Mouse (Mus musculus) kidney, adult 2 months (tissue): ENCODE data around the gene Srp9. TPM values are rescaled to one million over a fixed set of nuclear protein-coding genes. Genes with fewer than 3 reads are reported as not detected.

ENCODE experiments used
- DNase-seq: peaks from one replicate; pipeline ENCODE4 v3.0.0; 2021
- H3K27ac ChIP-seq: fragments of 200-500 bp; 2 replicates; pipeline ENCODE4 v1.5.1; 2012; ENCODE audit warnings: low read depth, low read length, control low read depth, inconsistent platforms; ENCODE audit not compliant: insufficient read depth
- H3K27me3 ChIP-seq: fragments of 200-500 bp; replicated peaks from 2 replicates; pipeline ENCODE4 v1.6.1; 2012; ENCODE audit warnings: mild to moderate bottlenecking, moderate library complexity, low read length, inconsistent platforms; ENCODE audit not compliant: control insufficient read depth, insufficient read depth
- H3K36me3 ChIP-seq: fragments of 200-500 bp; 2 replicates; pipeline ENCODE4 v1.6.1; 2012; ENCODE audit warnings: mild to moderate bottlenecking, moderate library complexity, low read length, inconsistent platforms; ENCODE audit not compliant: control insufficient read depth, insufficient read depth
- H3K4me1 ChIP-seq: fragments of 200-500 bp; 2 replicates; pipeline ENCODE4 v1.6.1; 2011; ENCODE audit warnings: low read length; ENCODE audit not compliant: control insufficient read depth, insufficient read depth
- H3K4me3 ChIP-seq: fragments of 200-500 bp; 2 replicates; pipeline ENCODE4 v1.5.1; 2011; ENCODE audit warnings: mild to moderate bottlenecking, low read depth, low read length, control low read depth; ENCODE audit not compliant: insufficient read depth
- CTCF ChIP-seq: fragments of 200-500 bp; conservative IDR thresholded peaks from 2 replicates; pipeline ENCODE4 v1.5.1; 2011; ENCODE audit warnings: low read depth, mild to moderate bottlenecking, control low read depth, low read length, moderate library complexity, mixed read lengths; ENCODE audit not compliant: insufficient read depth, insufficient read length
- POLR2A ChIP-seq: fragments of 200-500 bp; IDR thresholded peaks from one replicate; pipeline ENCODE4 v1.6.1; 2011; ENCODE audit warnings: low read depth, low read length, control low read depth
- WGBS: fragments of 180-500 bp; shearing (Covaris S2); methylation state at CpG from one replicate; pipeline ENCODE4 v1.1.7; 2018; 5-methylcytosine and 5-hydroxymethylcytosine counted together
- polyA plus RNA-seq: library from polyadenylated mRNA; depleted of rRNA; stranded (reverse); fragments of >200 nt; gene quantifications from 2 replicates; pipeline ENCODE4 v1.2.3, GENCODE M21; 2012

The Srp9 gene
- polyA plus RNA-seq, 1 experiment, result 52.8 TPM

GRCm38 (mm10) chr1:182089600-182090297 lies 34.8 kb upstream of the Srp9 start:
- no peak for TF ChIP-seq POLR2A
- TF ChIP-seq CTCF, result no peak
- Histone ChIP-seq H3K4me1 (peaks cover 12% of the 10 kb centered on the region), H3K27me3 (no peaks in the 10 kb centered on the region), H3K36me3 (no peaks in the 10 kb centered on the region), H3K27ac (no peak overlapping the region), H3K4me3 (no peak overlapping the region)
- no peak for DNase-seq
- 63% methylated on average over 15 of the region's 15 CpGs for WGBS

- 66% methylated on average over 5 of the region's 5 CpGs for WGBS
- no peaks in the 10 kb centered on the region for H3K27me3 ChIP-seq
- TF ChIP-seq CTCF (no peak), POLR2A (no peak)
- no peak overlapping the region for H3K27ac ChIP-seq
- no peak overlapping the region for H3K4me3 ChIP-seq
- DNase-seq, result no peak
- H3K36me3 ChIP-seq, result no peaks in the 10 kb centered on the region
- peaks cover 12% of the 10 kb centered on the region for H3K4me1 ChIP-seq
Observed at GRCm38 (mm10) chr1:182090298-182090677, 34.2 kb upstream of the Srp9 start.

GRCm38 (mm10) chr1:182091261-182091660 lies 33.3 kb upstream of the Srp9 start:
- TF ChIP-seq CTCF (no peak), POLR2A (no peak)

GRCm38 (mm10) chr1:182091746-182092412 lies 32.7 kb upstream of the Srp9 start:
- Histone ChIP-seq H3K27me3 (no peaks in the 10 kb centered on the region), H3K36me3 (no peaks in the 10 kb centered on the region), H3K4me3 (no peak overlapping the region), H3K27ac (no peak overlapping the region), H3K4me1 (peaks cover 14% of the 10 kb centered on the region)
- 60% methylated on average over 13 of the region's 13 CpGs for WGBS
- DNase-seq, result peak; percentile 62
- TF ChIP-seq POLR2A (no peak), CTCF (no peak)

More at GRCm38 (mm10) chr1:182091261-182091660, 33.3 kb upstream of the Srp9 start:
- Histone ChIP-seq H3K4me1 (peaks cover 14% of the 10 kb centered on the region), H3K27ac (no peak overlapping the region), H3K27me3 (no peaks in the 10 kb centered on the region), H3K4me3 (no peak overlapping the region), H3K36me3 (no peaks in the 10 kb centered on the region)
- WGBS, result 53% methylated on average over 7 of the region's 7 CpGs
- no peak for DNase-seq

GRCm38 (mm10) chr1:182092413-182092800 lies 32.1 kb upstream of the Srp9 start:
- Histone ChIP-seq H3K4me3 (no peak overlapping the region), H3K4me1 (peaks cover 14% of the 10 kb centered on the region), H3K27ac (no peak overlapping the region), H3K36me3 (no peaks in the 10 kb centered on the region), H3K27me3 (no peaks in the 10 kb centered on the region)
- 42% methylated on average over 5 of the region's 5 CpGs for whole genome bisulfite sequencing
- TF ChIP-seq POLR2A (no peak), CTCF (no peak)
- DNase-seq, result peak; percentile 37

- Histone ChIP-seq H3K27ac (no peak overlapping the region), H3K36me3 (no peaks in the 10 kb centered on the region), H3K4me3 (no peak overlapping the region), H3K4me1 (peaks cover 13% of the 10 kb centered on the region), H3K27me3 (no peaks in the 10 kb centered on the region)
- no peak for DNase-seq
- TF ChIP-seq POLR2A (no peak), CTCF (no peak)
- 78% methylated on average over 5 of the region's 5 CpGs for WGBS
Observed at GRCm38 (mm10) chr1:182093407-182093806, 31.1 kb upstream of the Srp9 start.

- Histone ChIP-seq H3K4me1 (0 out of 2 replicates have a peak, but pooled peaks cover 2% of the 10 kb centered on the region), H3K4me3 (no peak overlapping the region), H3K27me3 (no peaks in the 10 kb centered on the region), H3K27ac (no peak overlapping the region), H3K36me3 (no peaks in the 10 kb centered on the region)
- 59% methylated on average over 15 of the region's 15 CpGs for WGBS
- no peak for DNase-seq
- TF ChIP-seq POLR2A (no peak), CTCF (no peak)
Observed at GRCm38 (mm10) chr1:182094473-182095136, 29.9 kb upstream of the Srp9 start.
